Mouse (Mus musculus): ENCODE measurements around the gene Lgals8.
"Not testable (repeated sequence)": the region's sequence is repeated elsewhere in the genome, so short reads cannot be mapped to it uniquely, and the experiment has no call there.

Gene Lgals8

GRCm38 (mm10) chr13:12464844-12465243, at the start of gene Lgals8:
Gene Lgals8, minus strand, starts transcription at chr13:12464944.
- DNase-seq (ENCODE audit: low read depth) = no peak

DNA sequence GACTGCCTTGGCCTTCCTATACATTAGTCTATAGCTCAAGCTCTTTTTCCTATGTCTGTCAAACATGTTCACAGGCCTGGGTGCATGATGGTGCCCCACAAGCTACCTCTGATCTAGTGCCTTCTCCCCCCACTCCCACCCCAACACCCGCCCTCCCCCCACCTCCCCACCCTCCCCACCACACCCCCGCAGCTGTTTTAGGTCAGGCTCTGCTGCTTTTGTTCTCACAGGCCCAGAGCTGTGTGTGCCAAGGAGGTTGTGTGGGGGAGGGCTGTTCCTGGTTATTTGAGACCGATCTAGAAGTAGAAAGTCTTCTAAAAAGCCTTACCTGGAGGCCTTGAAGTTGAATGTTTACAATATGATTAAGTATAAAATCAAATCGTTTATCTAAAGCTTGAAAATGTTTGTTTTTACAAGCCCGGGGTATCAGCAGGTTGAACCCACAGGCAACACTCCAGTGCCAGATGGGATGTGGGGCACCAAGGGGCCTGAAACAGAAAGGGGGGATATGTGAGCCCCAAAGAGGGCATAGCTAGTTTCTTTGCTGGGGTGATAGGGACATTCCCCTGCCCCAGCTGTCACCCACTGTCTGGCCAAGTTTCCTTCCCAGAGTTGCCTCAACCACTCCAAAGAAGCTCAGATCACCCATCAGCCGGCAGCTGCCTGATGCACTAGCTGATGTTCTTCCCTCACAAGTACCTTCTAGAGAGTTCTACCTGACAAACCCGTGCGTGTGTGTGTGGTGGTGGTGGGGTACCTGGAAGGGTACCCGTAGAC, 46.6 kb upstream of the Lgals8 start:
- DNase-seq (ENCODE audit: low read depth) = no peak

DNA sequence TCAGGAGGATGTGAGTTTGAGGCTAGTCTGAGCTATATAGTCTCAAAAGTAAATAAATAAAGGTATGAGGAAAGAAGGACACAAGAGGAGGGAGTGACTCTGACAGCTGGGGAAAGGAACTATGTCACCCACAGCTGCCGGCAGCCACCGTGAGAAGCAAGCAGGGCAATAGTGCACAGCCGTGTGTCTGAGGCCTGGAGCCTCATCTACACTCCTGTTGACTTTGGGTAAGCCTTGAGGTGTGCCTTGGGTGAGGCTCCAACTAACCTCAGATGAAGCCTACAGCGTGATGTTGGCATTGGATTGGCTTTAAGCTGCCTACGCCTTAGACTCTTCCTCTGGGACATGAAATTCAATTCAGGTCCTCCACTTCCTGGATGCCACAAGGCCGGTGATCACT, 45.3 kb upstream of the Lgals8 start:
- no peak for DNase-seq (ENCODE audit: low read depth)

GRCm38 (mm10) chr13:12507426-12507825, 42.7 kb upstream of the Lgals8 start:
- DNase-seq (ENCODE audit: low read depth) = peak; percentile 67

GRCm38 (mm10) chr13:12505359-12505758, 40.6 kb upstream of the Lgals8 start:
- DNase-seq (ENCODE audit: low read depth) = no peak

DNA sequence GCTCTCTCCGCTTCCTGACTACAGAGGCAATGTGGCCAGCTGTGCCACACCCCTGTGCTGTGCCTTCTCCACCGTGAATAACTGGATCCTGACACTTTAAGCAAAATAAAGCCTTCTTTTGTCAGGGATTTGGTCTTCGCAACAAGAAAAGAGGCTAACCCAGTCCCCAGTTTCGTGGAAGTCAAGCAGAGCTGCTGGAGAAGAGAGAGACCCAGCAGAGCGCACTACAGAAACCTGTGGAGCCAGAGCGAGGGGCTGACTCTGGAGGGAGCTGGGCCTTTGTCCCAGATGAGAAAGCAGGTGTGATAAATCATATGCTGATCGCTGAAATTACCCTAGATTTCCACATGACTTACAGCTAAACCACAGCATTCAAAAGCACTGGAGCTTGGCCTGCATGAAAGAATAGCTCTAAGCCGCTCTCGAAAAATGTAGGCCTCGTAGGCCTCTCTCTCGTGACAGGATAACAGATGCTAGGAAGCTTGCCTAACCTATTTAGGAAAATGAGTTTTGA, 38.6 kb upstream of the Lgals8 start:
- DNase-seq (ENCODE audit: low read depth) = no peak

DNA sequence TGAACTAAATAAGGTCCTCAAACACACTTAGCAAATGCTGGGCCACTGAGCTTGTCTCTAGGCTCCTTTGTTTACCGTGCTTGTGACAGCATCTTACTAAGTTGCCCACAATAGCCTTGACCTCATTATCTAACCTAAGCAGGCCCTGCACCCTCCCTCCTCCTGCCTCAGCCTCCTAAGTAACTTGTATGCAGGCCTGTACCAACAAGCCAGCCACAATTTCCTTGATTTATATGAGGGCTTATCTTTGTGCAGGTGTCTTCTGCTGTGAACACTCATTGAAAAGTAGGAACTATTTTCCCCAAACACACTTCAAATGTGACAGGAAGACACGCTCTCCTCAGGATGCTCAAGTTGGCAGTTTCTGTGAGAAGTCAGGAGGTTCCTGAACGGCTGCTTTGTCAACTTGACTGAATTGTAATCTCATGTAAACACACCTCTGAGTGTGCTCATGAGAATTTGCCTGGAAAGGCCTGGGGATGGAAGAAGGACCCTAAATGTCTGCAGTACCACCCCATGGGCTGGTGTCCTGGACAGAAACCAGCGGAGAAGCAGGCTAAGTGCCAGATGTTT, 38.0 kb upstream of the Lgals8 start:
- no peak for DNase-seq (ENCODE audit: low read depth)

- DNase-seq (ENCODE audit: low read depth) = peak; percentile 57
Measured at GRCm38 (mm10) chr13:12499107-12499506, 34.4 kb upstream of the Lgals8 start.

DNA sequence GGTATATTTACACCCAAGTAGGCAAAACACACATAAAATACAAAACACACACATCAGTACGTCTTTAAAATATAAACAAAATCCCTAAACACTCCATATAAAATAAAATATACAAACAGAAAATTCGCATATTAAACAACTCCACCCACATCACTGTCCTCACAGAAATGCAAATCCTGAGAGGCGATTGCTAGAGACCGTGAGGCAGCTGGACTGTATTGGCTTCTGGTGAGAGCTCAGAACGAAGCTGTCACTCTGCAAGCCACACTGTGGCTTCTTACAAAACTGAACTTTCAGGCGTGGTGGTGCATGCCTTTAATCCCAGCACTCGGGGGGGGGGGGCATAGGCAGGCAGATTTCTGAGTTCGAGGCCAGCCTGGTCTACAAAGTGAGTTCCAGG, 33.1 kb upstream of the Lgals8 start:
- no peak for DNase-seq (ENCODE audit: low read depth)

DNA sequence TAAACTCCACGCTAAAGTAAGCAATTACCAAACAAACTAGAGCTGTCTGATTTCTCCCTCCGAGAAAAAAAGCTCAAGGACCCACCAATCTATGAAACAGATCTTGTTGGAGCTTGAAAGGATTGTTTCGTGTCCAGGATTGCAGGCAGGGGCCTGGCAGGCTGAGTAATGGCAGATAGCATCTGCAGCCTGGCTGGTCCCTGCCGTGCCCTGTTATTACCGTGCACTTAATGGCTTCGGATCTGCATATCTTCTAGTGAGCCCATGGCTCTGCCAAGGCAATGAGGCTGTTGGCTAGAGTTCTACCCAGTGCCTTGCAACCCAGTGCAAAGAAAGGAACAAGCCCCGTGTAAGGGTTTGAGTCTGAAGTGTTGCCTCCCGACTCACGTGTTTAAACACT, 30.0 kb upstream of the Lgals8 start:
- DNase-seq (ENCODE audit: low read depth) = no peak

- DNase-seq (ENCODE audit: low read depth) = no peak
Measured at GRCm38 (mm10) chr13:12492515-12492914, 27.8 kb upstream of the Lgals8 start.

GRCm38 (mm10) chr13:12485640-12486039, 20.9 kb upstream of the Lgals8 start:
- no peak for DNase-seq (ENCODE audit: low read depth)

GRCm38 (mm10) chr13:12485197-12485596, 20.5 kb upstream of the Lgals8 start:
- no peak for DNase-seq (ENCODE audit: low read depth)

DNA sequence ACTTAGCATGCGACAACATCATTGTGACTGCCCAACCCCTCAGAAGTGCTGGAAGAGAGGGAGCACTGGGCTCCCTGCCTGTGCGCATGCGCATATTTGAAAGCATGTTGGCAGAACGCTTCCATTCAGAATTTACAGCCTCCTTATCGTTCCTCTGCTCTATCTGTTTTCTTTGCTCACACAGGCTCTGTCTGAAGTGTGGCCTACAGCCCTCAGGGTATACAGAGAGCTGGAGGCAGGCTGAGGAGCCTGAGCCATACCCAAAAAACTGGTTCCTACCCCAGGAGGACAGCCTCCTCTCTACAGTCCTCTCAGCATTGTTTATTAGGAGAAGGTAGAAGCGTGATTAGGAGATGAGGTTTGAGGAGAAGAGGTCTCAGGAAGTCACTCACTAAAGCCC, 15.1 kb upstream of the Lgals8 start:
- DNase-seq (ENCODE audit: low read depth) = no peak

DNA sequence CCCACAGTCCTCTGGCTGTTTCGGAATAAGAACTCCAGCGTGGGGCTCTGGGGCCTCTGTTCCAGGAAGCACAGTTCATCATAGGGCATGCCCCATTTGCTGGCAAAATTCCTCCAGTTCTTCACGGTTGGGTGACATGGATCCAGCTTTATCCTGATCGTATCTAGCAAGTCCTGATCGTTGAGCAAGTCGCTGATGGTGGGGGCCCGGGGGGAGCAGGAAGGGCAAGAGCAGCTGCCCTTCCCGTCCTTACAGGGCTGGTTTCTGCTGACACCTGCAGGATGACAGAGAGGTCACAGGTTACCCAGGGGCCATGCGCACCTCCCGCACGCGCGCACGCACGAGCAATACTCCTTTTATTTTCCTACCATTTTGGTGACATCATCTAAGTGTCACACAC, 13.6 kb upstream of the Lgals8 start:
- DNase-seq (ENCODE audit: low read depth) = no peak

DNA sequence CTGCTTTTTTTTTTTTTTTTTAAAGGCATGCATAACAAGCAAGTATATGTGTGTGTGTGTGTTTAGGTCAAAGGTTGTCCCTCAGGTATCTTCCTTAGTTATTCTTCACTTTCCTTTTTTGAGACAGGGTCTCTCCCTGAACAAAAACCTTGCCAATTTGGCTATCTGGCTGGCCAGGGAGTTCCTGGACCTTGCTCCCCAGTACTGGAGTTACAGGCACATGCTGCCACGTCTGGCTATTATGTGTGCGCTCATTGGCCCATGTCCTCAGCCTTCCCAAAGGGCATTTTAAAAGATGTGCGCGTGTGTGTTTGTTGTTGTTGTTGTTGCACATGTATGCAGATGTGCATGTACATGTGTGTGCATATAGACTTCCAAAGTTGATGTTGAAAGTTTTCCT, 12.1 kb upstream of the Lgals8 start:
- DNase-seq (ENCODE audit: low read depth) = no peak

GRCm38 (mm10) chr13:12475239-12475638, 10.5 kb upstream of the Lgals8 start:
- DNase-seq (ENCODE audit: low read depth) = peak; percentile 42

GRCm38 (mm10) chr13:12473724-12474378, 9.1 kb upstream of the Lgals8 start:
- peak; percentile 91 for DNase-seq (ENCODE audit: low read depth)

DNA sequence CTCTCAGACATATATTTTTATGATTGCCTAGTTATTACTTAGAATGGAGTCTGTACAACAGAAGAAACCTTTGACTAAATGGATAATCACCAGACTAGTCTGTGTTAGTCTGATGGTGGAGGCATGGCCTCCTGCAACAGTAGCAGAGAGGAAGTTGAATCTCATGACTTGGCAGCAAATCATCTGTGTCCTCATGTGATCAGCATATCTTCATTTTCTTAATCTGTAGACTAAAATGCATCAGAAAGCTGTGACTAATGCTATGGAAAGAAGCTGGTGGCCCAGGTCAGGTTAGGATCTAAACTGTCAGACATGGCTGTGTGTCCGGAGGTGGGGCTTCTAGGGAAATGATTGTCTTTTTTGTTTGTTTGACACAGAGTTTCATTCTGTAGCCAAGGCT, 3.7 kb upstream of the Lgals8 start:
- DNase-seq (ENCODE audit: low read depth) = no peak

- not testable (repeated sequence) for DNase-seq (ENCODE audit: low read depth)
Measured at GRCm38 (mm10) chr13:12464159-12464558, 585 bp downstream of the Lgals8 start.

- no peak for DNase-seq (ENCODE audit: low read depth)
Measured at GRCm38 (mm10) chr13:12462623-12463022, 2.1 kb downstream of the Lgals8 start.

GRCm38 (mm10) chr13:12461730-12462119, 3.0 kb downstream of the Lgals8 start:
- no peak for DNase-seq (ENCODE audit: low read depth)
